Mouse (Mus musculus) intestine, embryonic 16.5 days (tissue): ENCODE measurements around the gene Aamp. TPM values are rescaled to one million over a fixed set of nuclear protein-coding genes. Genes with fewer than 3 reads are reported as not detected.

Source experiments
- ATAC-seq: fragments of 200-750 bp; cut with Nextera tagmentation; 2 replicates; pipeline ENCODE4 v1.8.0; 2017; ENCODE audit warnings: moderate TSS enrichment, moderate library complexity
- H3K27ac ChIP-seq: fragments of 300-500 bp; sonication (generic); 2 replicates; pipeline ENCODE4 v1.5.1; 2014; ENCODE audit warnings: mild to moderate bottlenecking, low read length
- H3K27me3 ChIP-seq: fragments of 300-500 bp; sonication (generic); replicated peaks from 2 replicates; pipeline ENCODE4 v1.6.1; 2014; ENCODE audit warnings: low read length, control low read depth, mixed read lengths; ENCODE audit not compliant: control insufficient read depth, insufficient read depth
- H3K36me3 ChIP-seq: fragments of 300-500 bp; sonication (generic); 2 replicates; pipeline ENCODE4 v1.6.1; 2014; ENCODE audit warnings: low read length, control low read depth; ENCODE audit not compliant: control insufficient read depth, insufficient read depth
- H3K4me1 ChIP-seq: fragments of 300-500 bp; sonication (generic); 2 replicates; pipeline ENCODE4 v1.6.1; 2014; ENCODE audit warnings: low read length, control low read depth, mixed read lengths; ENCODE audit not compliant: control insufficient read depth, insufficient read depth
- H3K4me2 ChIP-seq: fragments of 300-500 bp; sonication (generic); 2 replicates; pipeline ENCODE4 v1.6.1; 2014; ENCODE audit warnings: low read depth, low read length, control low read depth
- H3K4me3 ChIP-seq: fragments of 300-500 bp; sonication (generic); 2 replicates; pipeline ENCODE4 v1.5.1; 2014; ENCODE audit warnings: mild to moderate bottlenecking, low read length
- H3K9ac ChIP-seq: fragments of 300-500 bp; sonication (generic); 2 replicates; pipeline ENCODE4 v1.6.1; 2014; ENCODE audit warnings: low read depth, low read length
- H3K9me3 ChIP-seq: fragments of 300-500 bp; sonication (generic); 2 replicates; pipeline ENCODE4 v1.6.1; 2016; ENCODE audit warnings: low read length, control low read depth; ENCODE audit not compliant: control insufficient read depth
- WGBS: fragments of 180-500 bp; shearing (Covaris S2); extraction: QIAGEN DNeasy Blood & Tissue Kit; methylation state at CpG from one replicate; pipeline ENCODE4 v1.1.7; 2014; 5-methylcytosine and 5-hydroxymethylcytosine counted together
- polyA plus RNA-seq: library from polyadenylated mRNA; unstranded; fragments of >200 nt; fragmentation: Nextera tagmentation; extraction: Ambion mirVana; gene quantifications from 2 replicates; pipeline ENCODE4 v1.2.1, GENCODE M21; 2015

Aamp gene
- polyA plus RNA-seq, 1 experiment from 2014 or later = 256 TPM

DNA sequence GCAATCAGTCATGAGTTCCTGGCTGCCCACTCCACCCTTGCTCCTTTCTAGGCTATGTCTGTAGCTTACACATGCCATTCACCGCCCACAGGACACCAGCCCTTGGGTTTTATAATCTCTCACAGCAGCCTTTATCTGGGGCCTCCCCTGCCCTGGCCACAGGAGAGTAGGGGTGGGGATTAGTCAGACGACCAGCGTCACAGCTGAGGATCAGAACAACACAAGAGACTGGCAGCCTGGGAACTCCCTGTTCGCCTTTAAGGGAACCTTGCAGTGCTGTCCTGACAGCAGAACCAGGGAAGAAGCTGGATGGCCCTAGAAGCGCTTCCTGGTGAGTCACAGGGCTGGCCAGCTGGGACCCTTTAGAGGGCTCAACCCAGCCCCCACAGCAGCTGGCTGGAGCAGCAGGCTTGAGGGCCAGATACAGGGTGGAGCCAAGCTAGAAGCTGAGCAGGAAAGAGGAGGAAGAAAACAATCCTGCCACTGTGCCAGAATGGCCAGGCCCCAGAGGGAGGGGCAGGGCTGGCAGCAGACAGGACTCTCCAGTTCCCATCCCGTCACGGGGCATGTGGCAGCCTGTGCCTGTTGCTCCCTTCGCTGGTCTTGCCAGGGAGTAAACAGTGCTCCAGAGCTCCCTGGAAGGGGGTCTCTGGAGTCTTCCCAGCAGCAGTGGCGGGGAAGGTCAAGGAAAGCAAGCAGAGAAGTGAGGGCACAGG lies 11.1 kb upstream of the Aamp start:
- Histone ChIP-seq H3K4me3 (peak overlapping the region; percentile 35), H3K4me2 (peak overlapping the region; percentile 71), H3K36me3 (peaks cover 3% of the 10 kb centered on the region; the same call in 1 of the 2 replicates), H3K27ac (peak overlapping the region; percentile 99), H3K9me3 (no peaks in the 10 kb centered on the region), H3K4me1 (peaks cover 73% of the 10 kb centered on the region), H3K27me3 (no peaks in the 10 kb centered on the region), H3K9ac (peak overlapping the region; percentile 65)
- ATAC-seq = peak; percentile 90
- WGBS = 5% methylated on average over 9 of the region's 9 CpGs

DNA sequence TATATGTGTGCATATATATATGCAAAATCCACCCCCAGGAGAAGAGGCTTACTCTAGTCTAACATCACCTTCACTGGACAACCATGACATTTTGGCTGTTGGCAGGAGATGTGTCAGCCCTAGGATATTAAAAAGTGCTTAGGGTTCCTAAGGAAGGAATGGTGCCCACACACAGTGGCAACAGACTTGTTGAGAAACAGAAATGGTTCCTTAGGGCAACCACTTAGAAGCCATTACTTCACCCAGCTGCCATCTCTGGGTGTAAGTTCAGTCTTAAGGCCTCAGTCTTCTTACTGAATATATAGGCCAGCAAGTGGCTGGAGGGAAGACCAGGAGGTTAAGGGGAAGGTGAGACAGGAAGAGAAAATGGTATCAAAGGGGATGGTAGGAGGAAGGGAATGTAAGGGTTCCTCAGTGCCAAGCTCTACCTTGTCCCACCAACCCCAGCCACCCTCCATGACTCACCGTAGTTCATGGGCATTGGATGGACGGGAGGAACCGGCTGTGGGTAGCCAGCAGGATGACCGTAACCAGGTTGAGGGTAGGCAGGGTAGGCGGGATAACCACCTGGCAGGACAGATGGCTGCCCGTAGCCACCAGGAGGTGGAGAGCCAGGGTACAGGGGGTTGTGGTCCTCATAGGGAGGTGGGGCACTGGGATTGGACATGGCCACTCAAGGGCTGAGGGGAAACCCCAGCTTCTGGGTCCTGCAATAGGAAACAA lies 10.4 kb upstream of the Aamp start:
- Histone ChIP-seq H3K36me3 (0 out of 2 replicates have a peak, but pooled peaks cover 3% of the 10 kb centered on the region), H3K4me1 (peaks cover 66% of the 10 kb centered on the region), H3K27me3 (no peaks in the 10 kb centered on the region), H3K27ac (peak overlapping the region; percentile 99), H3K4me3 (peak overlapping the region; percentile 35), H3K4me2 (peak overlapping the region; percentile 71), H3K9me3 (no peaks in the 10 kb centered on the region), H3K9ac (peak overlapping the region; percentile 65)
- WGBS = 77% methylated on average over 6 of the region's 6 CpGs
- ATAC-seq = no peak

DNA sequence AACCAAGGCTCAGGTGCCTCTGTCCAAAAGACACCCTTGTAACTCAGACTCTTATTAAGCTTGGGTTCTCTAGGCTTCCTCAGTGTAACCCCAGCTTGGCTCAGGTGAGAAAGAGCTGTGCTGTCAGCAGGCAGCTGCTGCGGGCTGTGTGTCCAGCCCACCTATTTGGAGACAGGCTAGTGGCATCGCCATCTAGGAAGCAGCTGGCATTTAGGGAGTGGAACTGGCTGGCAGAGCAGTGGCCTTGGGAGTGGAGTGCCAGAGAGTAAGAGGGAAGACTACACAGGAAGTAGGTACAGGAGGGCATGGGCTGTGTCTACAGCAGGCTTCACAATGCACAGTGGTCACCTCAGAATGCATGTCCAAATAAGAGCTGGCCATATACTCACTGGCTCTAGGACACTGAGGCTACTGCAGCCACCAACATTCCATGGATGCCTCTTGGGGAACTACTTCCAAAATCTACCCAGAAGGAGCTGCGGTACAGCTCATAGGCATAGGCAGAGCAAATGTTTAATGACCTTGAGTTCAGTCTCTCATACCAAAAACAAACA lies 9.6 kb upstream of the Aamp start:
- ATAC-seq = no peak
- Histone ChIP-seq H3K4me1 (peaks cover 58% of the 10 kb centered on the region), H3K27me3 (no peaks in the 10 kb centered on the region), H3K9ac (no peak overlapping the region), H3K36me3 (0 out of 2 replicates have a peak, but pooled peaks cover 3% of the 10 kb centered on the region), H3K4me3 (no peak overlapping the region), H3K4me2 (no peak overlapping the region), H3K27ac (peak overlapping the region; percentile 30), H3K9me3 (no peaks in the 10 kb centered on the region)
- 83% methylated on average over 3 of the region's 3 CpGs for WGBS

DNA sequence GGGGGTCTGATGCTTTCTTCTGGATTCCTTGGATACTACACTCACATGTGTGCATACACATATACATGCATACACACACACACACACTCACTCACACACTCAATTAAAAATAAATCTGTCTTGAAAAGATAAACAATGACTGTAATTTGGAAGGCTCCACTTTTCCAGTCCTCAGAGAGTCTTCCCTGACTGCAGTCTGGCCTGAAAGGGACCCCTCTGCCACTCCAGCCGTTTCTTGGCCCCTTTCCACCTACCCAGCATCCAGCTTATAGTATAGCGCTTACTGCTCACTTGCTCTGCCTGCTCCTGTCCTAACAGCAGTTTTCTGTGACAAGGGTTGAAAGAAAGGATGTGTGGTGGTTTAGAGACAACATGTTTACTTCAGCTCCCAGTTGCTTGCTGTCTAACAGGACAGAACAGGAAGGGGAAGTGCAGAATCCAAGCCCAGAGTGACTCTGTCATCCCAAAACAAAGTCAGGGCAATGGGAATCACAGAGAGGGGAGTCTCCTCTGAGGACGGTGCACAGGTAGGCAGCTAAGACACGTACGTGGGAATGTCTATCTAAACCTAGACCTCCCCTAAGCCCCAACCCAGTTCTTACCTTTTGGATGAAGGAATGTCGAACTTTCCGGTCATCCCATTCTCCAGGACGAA lies 8.9 kb upstream of the Aamp start:
- H3K9me3 ChIP-seq = no peaks in the 10 kb centered on the region
- WGBS = 79% methylated on average over 8 of the region's 8 CpGs
- no peaks in the 10 kb centered on the region for H3K27me3 ChIP-seq
- H3K36me3 ChIP-seq = peaks cover 4% of the 10 kb centered on the region; the same call in 1 of the 2 replicates
- no peak overlapping the region for H3K4me2 ChIP-seq
- no peak overlapping the region for H3K4me3 ChIP-seq
- H3K4me1 ChIP-seq = peaks cover 54% of the 10 kb centered on the region
- no peak for ATAC-seq
- peak overlapping the region; percentile 30 for H3K27ac ChIP-seq
- no peak overlapping the region for H3K9ac ChIP-seq

DNA sequence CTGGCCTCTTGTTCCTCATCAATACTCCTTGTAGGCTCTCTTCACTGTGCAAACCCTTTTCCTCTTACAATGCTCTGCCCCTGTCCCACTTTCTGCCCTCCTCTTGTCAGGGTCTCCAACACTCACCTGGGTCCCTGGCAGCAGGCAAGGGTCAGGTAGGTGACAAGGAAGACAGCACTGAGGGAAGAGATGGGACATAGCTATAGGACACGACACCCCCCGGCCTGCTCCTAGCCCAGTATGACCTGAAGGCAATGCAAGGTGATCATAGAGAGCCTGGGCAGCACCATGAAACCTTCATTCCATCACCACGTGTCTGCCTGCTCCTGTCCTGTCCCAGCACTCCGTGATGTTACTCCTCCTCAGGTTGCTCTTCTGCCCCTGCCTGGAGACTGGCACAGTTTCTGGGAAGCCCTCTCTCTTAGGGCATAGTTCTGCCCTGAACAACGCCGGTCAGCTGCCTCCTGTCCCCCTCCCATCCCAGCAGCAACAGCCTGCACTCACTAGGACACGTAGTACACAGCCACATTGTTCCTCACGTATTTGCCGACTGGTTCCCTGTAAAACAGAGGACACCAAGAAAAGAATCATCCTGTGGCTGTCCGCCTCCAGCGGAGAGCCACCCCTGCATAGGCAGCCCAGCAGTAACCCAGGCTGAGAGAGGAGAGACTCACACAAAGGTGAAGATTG lies 7.9 kb upstream of the Aamp start:
- ATAC-seq = no peak
- Histone ChIP-seq H3K9ac (no peak overlapping the region), H3K4me1 (peaks cover 45% of the 10 kb centered on the region), H3K4me2 (no peak overlapping the region), H3K4me3 (no peak overlapping the region), H3K27me3 (no peaks in the 10 kb centered on the region), H3K27ac (0 out of 2 replicates have a peak overlapping the region, but pooled peaks have one; percentile 17), H3K36me3 (peaks cover 8% of the 10 kb centered on the region; the same call in 1 of the 2 replicates), H3K9me3 (no peaks in the 10 kb centered on the region)
- 89% methylated on average over 11 of the region's 11 CpGs for WGBS

DNA sequence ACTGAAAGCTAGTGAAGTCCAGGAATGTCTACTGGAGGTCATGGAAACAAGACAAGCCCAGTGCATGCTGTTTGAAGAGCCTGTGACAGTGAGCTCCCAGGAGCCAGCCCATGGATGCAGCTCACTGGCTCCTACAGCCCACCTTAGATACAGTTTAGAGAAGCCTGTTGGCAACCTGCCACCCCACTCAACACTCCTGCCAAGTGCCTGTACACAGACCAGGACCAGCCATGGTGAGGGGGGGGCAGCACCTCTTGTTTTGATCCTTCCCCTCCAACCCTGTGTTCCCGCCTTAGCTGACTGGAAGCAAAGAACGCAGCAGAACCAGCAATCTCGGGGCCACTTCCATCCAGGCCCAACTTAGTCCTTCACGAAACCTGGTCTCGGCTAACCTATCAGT lies 5.6 kb upstream of the Aamp start:
- H3K36me3 ChIP-seq = peaks cover 8% of the 10 kb centered on the region; the same call in 1 of the 2 replicates
- WGBS = 80% methylated on average over 5 of the region's 5 CpGs
- no peak for ATAC-seq
- H3K27me3 ChIP-seq = no peaks in the 10 kb centered on the region
- H3K4me1 ChIP-seq = peaks cover 33% of the 10 kb centered on the region
- H3K4me2 ChIP-seq = no peak overlapping the region
- no peaks in the 10 kb centered on the region for H3K9me3 ChIP-seq
- no peak overlapping the region for H3K4me3 ChIP-seq
- H3K27ac ChIP-seq = no peak overlapping the region
- no peak overlapping the region for H3K9ac ChIP-seq

DNA sequence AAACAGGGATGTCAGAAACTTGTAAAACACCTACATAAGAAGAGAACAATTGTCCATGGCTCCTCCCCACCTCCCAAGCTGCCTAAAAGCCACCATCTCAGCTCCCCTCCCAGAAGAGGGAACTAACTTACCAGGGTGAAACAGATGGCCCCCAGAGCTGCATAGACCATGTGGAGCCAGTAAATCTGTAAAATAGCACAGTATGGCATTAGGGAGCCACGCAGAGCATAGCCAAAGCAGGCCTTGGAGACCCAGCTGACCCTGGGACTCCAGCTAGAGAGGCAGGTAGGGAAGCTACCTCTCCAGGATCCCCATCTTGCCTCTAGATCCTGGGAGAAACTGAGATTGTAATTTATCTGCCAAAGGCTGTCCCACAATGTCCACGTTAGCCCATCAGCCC lies 5.2 kb upstream of the Aamp start:
- WGBS = 80% methylated on average over 2 of the region's 2 CpGs
- H3K4me1 ChIP-seq = peaks cover 29% of the 10 kb centered on the region
- H3K9ac ChIP-seq = no peak overlapping the region
- no peaks in the 10 kb centered on the region for H3K27me3 ChIP-seq
- peaks cover 8% of the 10 kb centered on the region; the same call in 1 of the 2 replicates for H3K36me3 ChIP-seq
- no peak overlapping the region for H3K27ac ChIP-seq
- no peak for ATAC-seq
- H3K4me2 ChIP-seq = no peak overlapping the region
- no peaks in the 10 kb centered on the region for H3K9me3 ChIP-seq
- H3K4me3 ChIP-seq = no peak overlapping the region

DNA sequence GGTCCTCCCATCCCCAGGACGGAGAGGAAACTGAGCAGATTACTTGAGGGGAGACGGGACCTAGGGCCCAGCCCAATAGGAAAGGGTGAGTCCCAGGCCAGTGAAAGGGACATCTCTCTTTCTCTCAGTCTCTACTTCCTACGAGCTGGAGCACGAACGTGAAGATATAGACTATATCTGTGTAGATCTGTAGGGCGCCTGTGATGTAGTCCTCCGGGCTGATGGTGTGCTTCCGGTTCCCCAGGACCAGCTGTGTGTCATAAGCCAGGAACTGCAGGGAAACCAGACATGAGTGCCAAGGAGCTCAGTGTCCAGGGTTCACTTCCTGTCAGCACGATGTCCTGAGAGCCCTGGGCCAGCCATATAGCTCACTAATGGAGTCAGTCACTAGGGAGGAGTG lies 4.7 kb upstream of the Aamp start:
- Histone ChIP-seq H3K36me3 (peaks cover 8% of the 10 kb centered on the region; the same call in 1 of the 2 replicates), H3K4me3 (no peak overlapping the region), H3K9ac (no peak overlapping the region), H3K27me3 (no peaks in the 10 kb centered on the region), H3K4me2 (no peak overlapping the region), H3K9me3 (no peaks in the 10 kb centered on the region), H3K27ac (0 out of 2 replicates have a peak overlapping the region, but pooled peaks have one; percentile 9), H3K4me1 (peaks cover 25% of the 10 kb centered on the region)
- 84% methylated on average over 9 of the region's 9 CpGs for WGBS
- no peak for ATAC-seq
